Mouse (Mus musculus) bone marrow, adult 2 months (tissue): ENCODE data around the gene Efna1. TPM values are rescaled to one million over a fixed set of nuclear protein-coding genes. Genes with fewer than 3 reads are reported as not detected.

Experiments
- H3K27ac ChIP-seq: fragments of 200-500 bp; 2 replicates; pipeline ENCODE4 v1.5.1; 2012; ENCODE audit warnings: low read depth, mild to moderate bottlenecking, control low read depth, inconsistent platforms, low read length; ENCODE audit not compliant: control insufficient read depth, poor library complexity, insufficient read depth
- H3K4me1 ChIP-seq: fragments of 200-500 bp; 2 replicates; pipeline ENCODE4 v1.6.1; 2011; ENCODE audit warnings: low read length; ENCODE audit not compliant: control insufficient read depth, insufficient read depth
- H3K4me3 ChIP-seq: fragments of 200-500 bp; replicated peaks from 2 replicates; pipeline ENCODE3; 2011; ENCODE audit warnings: mild to moderate bottlenecking, low read depth, low read length, control low read depth; ENCODE audit not compliant: control insufficient read depth
- CTCF ChIP-seq: fragments of 200-500 bp; IDR thresholded peaks from 2 replicates; pipeline ENCODE4 v1.5.1; 2011; ENCODE audit warnings: low read length, control low read depth; ENCODE audit not compliant: control insufficient read depth, insufficient read depth
- POLR2A ChIP-seq: fragments of 200-500 bp; IDR thresholded peaks from 2 replicates; pipeline ENCODE4 v1.6.1; 2011; ENCODE audit warnings: low read depth, mild to moderate bottlenecking, control low read depth, low read length, borderline replicate concordance; ENCODE audit not compliant: control insufficient read depth
- WGBS: fragments of 180-500 bp; shearing (Covaris S2); methylation state at CpG from one replicate; pipeline ENCODE4 v1.1.7; 2018; 5-methylcytosine and 5-hydroxymethylcytosine counted together
- polyA plus RNA-seq: library from polyadenylated mRNA; stranded (reverse); fragments of >200 nt; gene quantifications from 2 replicates; pipeline ENCODE4 v1.2.4, GENCODE M21; 2011; ENCODE audit warnings: low replicate concordance; ENCODE audit not compliant: missing spikeins, insufficient read depth, insufficient read length

Gene Efna1
- polyA plus RNA-seq, 1 experiment, result 2.0 TPM

GRCm38 (mm10) chr3:89270051-89270755 lies 10.7 kb downstream of the Efna1 start, which contains the start of gene Slc50a1:
Gene Slc50a1 (minus strand): TSS chr3:89270570.
- Histone ChIP-seq H3K4me3 (peak within 1 kb of the TSS; percentile 96), H3K4me1 (peaks cover 1% of the 10 kb centered on the region; the same call in 1 of the 2 replicates), H3K27ac (peak within 1 kb of the TSS; percentile 75)
- TF ChIP-seq POLR2A, result peak; percentile 80; the same call in 1 of the 2 replicates
- peak; percentile 25; the same call in 1 of the 2 replicates for TF ChIP-seq CTCF
- under 1% methylated on average over 39 of the region's 39 CpGs for WGBS

GRCm38 (mm10) chr3:89268916-89269315 lies 12.0 kb downstream of the Efna1 start:
- 83% methylated on average over 8 of the region's 8 CpGs for WGBS
- TF ChIP-seq POLR2A (no peak), CTCF (no peak)

DNA sequence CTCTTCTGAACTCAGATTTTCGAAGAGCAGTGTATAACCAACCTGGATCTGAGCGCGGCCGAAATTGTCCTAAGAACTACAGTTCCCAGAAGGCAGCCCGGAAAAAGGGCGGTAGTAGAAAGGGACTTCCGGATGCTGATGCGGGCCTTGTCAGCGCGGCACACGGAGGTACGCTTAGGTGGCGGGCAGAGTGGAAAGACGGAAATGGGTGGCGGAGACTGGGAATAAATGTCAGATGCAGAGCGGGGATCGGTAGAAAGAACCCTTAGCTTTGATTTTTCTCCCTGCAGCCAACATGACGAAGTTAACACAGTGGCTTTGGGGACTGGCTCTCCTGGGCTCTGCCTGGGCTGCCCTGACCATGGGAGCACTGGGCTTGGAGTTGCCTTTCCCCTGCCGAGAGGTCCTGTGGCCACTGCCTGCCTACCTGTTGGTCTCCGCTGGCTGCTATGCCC lies 14.5 kb downstream of the Efna1 start:
- peak overlapping the region; percentile 39 for H3K27ac ChIP-seq
- peak overlapping the region; percentile 74 for H3K4me3 ChIP-seq
- H3K4me1 ChIP-seq, result peaks cover 1% of the 10 kb centered on the region; the same call in 1 of the 2 replicates
- TF ChIP-seq POLR2A (peak; percentile 94), CTCF (no peak)
- under 1% methylated on average over 20 of the region's 20 CpGs for WGBS

More at GRCm38 (mm10) chr3:89268916-89269315, 12.0 kb downstream of the Efna1 start:
- Histone ChIP-seq H3K4me3 (no peak overlapping the region), H3K4me1 (peaks cover 1% of the 10 kb centered on the region; the same call in 1 of the 2 replicates), H3K27ac (no peak overlapping the region)

GRCm38 (mm10) chr3:89262417-89262816 lies 18.5 kb downstream of the Efna1 start:
- Histone ChIP-seq H3K4me1 (no peaks in the 10 kb centered on the region; the same call in 1 of the 2 replicates), H3K4me3 (no peak overlapping the region), H3K27ac (no peak overlapping the region)
- TF ChIP-seq CTCF, result no peak
- no peak for TF ChIP-seq POLR2A
- 41% methylated on average over 10 of the region's 10 CpGs for WGBS

- TF ChIP-seq CTCF (no peak), POLR2A (no peak)
- WGBS, result 86% methylated on average over 3 of the region's 3 CpGs
- no peaks in the 10 kb centered on the region for H3K4me1 ChIP-seq
- no peak overlapping the region for H3K27ac ChIP-seq
- no peak overlapping the region for H3K4me3 ChIP-seq
Measured at GRCm38 (mm10) chr3:89260211-89260610, 20.7 kb downstream of the Efna1 start.

DNA sequence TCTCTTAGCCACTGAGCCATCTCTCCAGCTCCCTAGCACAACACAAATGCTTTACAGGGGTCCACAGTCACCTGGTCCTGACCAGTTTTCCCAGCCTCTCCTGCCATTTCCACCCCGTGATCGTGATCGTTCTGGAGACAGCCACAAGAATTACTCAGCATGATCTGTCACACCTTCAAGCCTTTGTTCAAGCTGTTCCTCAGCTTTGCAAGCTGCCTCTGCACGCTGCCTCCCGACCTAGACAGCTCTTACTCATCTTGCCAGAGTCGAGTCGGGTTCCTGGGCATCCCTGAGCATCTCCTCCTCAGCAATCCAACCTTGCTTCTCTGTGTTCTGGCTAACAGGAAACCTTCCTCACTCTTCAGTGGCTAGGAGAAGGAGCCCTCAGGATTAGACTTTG lies 21.9 kb downstream of the Efna1 start, which contains the start of gene Dpm3:
TSS of gene Dpm3 (plus strand) at position 283 of the 400 bp plus-strand sequence.
- H3K4me1 ChIP-seq, result no peaks in the 10 kb centered on the region
- no peak within 1 kb of the TSS for H3K4me3 ChIP-seq
- 66% methylated on average over 7 of the region's 7 CpGs for WGBS
- TF ChIP-seq POLR2A (no peak), CTCF (no peak)
- H3K27ac ChIP-seq, result no peak within 1 kb of the TSS

DNA sequence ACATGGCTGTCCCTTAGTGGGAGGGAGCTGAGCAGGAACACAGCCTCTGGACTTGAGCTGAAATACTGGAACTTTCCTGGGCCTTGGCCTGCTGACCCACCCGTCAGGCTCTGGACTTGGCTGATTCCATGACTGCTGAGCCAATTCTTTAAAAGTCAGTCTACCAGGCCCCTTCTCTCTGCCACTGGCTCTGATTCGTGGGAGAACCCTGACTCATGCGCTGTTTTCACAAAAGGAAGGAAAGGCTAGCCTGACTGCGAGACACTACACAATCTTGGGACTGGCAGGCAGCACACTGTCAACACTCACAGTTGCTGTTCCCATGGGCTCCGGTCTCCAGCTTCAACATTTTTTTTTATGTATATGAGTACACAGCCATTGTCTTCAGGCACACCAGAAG lies 24.8 kb downstream of the Efna1 start:
- no peaks in the 10 kb centered on the region for H3K4me1 ChIP-seq
- no peak overlapping the region for H3K27ac ChIP-seq
- TF ChIP-seq POLR2A (no peak), CTCF (no peak)
- WGBS, result 57% methylated on average over 5 of the region's 5 CpGs
- no peak overlapping the region for H3K4me3 ChIP-seq

DNA sequence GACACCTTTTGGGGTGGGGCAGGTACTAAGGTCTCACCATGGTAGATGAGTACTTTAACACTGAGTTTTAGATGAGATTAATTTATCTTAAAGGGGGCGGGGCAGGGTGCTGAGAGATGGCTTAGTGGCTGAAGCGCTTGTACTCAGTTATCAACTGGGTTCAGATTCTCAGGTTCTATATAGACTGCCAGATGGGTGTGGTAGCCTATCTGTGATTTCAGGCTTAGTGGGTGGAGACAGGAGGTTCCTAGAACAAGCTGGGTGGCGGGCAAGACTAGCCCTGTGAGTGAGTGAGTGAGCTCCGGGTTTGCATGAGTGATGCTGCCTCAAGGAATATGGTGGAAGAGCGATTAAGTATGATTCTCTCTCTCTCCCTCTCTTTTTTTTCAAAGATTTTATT lies 25.9 kb downstream of the Efna1 start:
- Histone ChIP-seq H3K4me3 (no peak overlapping the region), H3K4me1 (peaks cover 4% of the 10 kb centered on the region; the same call in 1 of the 2 replicates), H3K27ac (no peak overlapping the region)
- TF ChIP-seq CTCF (no peak), POLR2A (no peak)
- WGBS, result 78% methylated on average over 5 of the region's 5 CpGs

- TF ChIP-seq CTCF, result no peak
- peak; percentile 49; the same call in 1 of the 2 replicates for TF ChIP-seq POLR2A
- 3% methylated on average over 17 of the region's 17 CpGs for WGBS
- Histone ChIP-seq H3K4me3 (peak overlapping the region; percentile 74), H3K27ac (peak overlapping the region; percentile 85), H3K4me1 (peaks cover 4% of the 10 kb centered on the region; the same call in 1 of the 2 replicates)
Measured at GRCm38 (mm10) chr3:89251365-89251895, 29.5 kb downstream of the Efna1 start.
